Mouse (Mus musculus) limb, embryonic 12.5 days (tissue): ENCODE measurements at regions not wholly inside any gene's neighbourhood (a gene's known extent, or its start where the extent isn't known, plus 50 kb on each side); places are given as distances from the start of the nearest gene placed in this dataset.
"Not testable (repeated sequence)": the region's sequence is repeated elsewhere in the genome, so short reads cannot be mapped to it uniquely, and the experiment has no call there.

ENCODE experiments used
- ATAC-seq: fragments of 200-750 bp; cut with Nextera tagmentation; 2 replicates; pipeline ENCODE4 v1.8.0; 2017; ENCODE audit warnings: low read depth, moderate TSS enrichment; ENCODE audit not compliant: insufficient number of reproducible peaks, insufficient read depth, low FRiP score, low TSS enrichment
- H3K27ac ChIP-seq: fragments of 300-500 bp; sonication (generic); 2 replicates; pipeline ENCODE4 v1.5.1; 2016; ENCODE audit warnings: mild to moderate bottlenecking, moderate library complexity
- H3K27me3 ChIP-seq: fragments of 300-500 bp; sonication (generic); 2 replicates; pipeline ENCODE4 v1.6.1; 2016; ENCODE audit warnings: mild to moderate bottlenecking, moderate library complexity
- H3K36me3 ChIP-seq: fragments of 300-500 bp; sonication (generic); 2 replicates; pipeline ENCODE4 v1.6.1; 2016; ENCODE audit warnings: mild to moderate bottlenecking, moderate library complexity
- H3K4me1 ChIP-seq: fragments of 300-500 bp; sonication (generic); replicated peaks from 2 replicates; pipeline ENCODE4 v1.6.1; 2016
- H3K4me2 ChIP-seq: fragments of 300-500 bp; sonication (generic); 2 replicates; pipeline ENCODE4 v1.6.1; 2016; ENCODE audit warnings: mild to moderate bottlenecking, moderate library complexity
- H3K4me3 ChIP-seq: fragments of 300-500 bp; sonication (generic); replicated peaks from 2 replicates; pipeline ENCODE4 v1.5.1; 2016; ENCODE audit warnings: mild to moderate bottlenecking
- H3K9ac ChIP-seq: fragments of 300-500 bp; sonication (generic); replicated peaks from 2 replicates; pipeline ENCODE4 v1.6.1; 2016; ENCODE audit warnings: mild to moderate bottlenecking, moderate library complexity
- H3K9me3 ChIP-seq: fragments of 300-500 bp; sonication (generic); 2 replicates; pipeline ENCODE4 v1.6.1; 2016; ENCODE audit warnings: mild to moderate bottlenecking, moderate library complexity
- WGBS: fragments of 180-500 bp; shearing (Covaris S2); methylation state at CpG from one replicate; pipeline ENCODE4 v1.1.7; 2016; 5-methylcytosine and 5-hydroxymethylcytosine counted together

DNA sequence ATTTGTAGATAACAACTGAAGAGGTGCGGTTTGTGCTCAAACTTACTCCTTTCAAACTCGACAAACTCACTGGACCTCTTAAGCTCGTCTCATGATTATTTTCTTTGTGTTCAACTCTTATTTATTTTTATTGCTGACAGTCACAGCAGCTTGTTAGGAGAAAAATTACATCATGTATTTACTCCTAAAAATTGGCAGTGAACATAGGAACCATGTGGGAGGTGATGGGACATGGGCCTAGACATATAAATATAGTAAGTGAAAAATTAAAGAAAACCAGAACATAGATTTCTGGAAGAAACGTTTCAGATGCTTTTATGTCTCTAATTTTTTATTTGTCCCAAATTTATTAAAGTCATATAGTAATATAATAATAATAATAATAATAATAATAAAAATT, 108.2 kb upstream of the Mpdz start:
- no peaks in the 10 kb centered on the region for H3K9me3 ChIP-seq
- WGBS: 81% methylated on average over 4 of the region's 4 CpGs
- no peak for ATAC-seq

DNA sequence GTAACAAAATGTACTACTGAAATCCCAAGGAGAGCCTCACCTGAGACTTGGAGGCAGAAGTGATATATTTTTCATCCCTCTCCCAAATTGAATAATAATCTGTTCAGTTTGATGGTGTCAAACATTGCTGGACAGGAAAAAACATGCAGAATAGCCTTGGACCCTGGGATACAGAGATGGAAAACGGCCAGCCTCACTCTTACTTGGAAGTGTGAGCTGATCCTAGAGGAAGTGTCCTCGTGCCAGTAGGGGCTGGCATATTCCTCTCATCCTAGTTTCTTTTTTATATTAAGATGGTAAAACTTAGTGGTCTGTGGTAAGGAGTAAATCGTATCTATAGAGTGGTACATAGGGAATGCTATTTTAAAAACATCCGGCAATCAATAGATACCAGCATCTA, 107.6 kb upstream of the Mpdz start:
- H3K36me3 ChIP-seq: no peaks in the 10 kb centered on the region
- 87% methylated on average over 4 of the region's 4 CpGs for WGBS

More for the DNA sequence above, 108.2 kb upstream of the Mpdz start:
- no peak overlapping the region for H3K4me2 ChIP-seq
- H3K4me3 ChIP-seq: no peak overlapping the region
- H3K9ac ChIP-seq: no peak overlapping the region
- no peak overlapping the region for H3K27ac ChIP-seq
- H3K27me3 ChIP-seq: no peaks in the 10 kb centered on the region
- H3K36me3 ChIP-seq: no peaks in the 10 kb centered on the region
- H3K4me1 ChIP-seq: no peaks in the 10 kb centered on the region

DNA sequence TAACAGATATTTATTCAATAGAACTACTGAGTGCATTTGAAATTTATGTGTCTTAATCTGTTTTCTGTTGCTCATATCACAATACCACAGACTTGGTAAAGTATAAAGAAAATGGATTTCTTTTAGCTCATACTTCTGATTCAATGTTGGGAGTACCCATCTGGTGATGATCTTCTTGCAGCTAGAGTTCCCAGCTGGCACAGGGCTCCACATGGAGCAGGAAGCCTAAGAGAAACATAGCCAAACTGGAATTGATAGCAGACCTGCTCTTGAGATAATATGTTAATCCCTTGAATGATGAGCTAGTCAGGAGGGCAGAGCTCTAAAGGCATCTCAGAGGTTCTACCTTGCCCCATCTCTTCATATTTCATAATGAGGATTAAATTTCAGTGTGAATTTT, 97.9 kb upstream of the Mpdz start:
- no peak overlapping the region for H3K9ac ChIP-seq
- H3K9me3 ChIP-seq: no peaks in the 10 kb centered on the region
- no peaks in the 10 kb centered on the region for H3K4me1 ChIP-seq
- no peak overlapping the region for H3K27ac ChIP-seq
- H3K27me3 ChIP-seq: no peaks in the 10 kb centered on the region
- no peak overlapping the region for H3K4me3 ChIP-seq
- no peaks in the 10 kb centered on the region for H3K36me3 ChIP-seq
- H3K4me2 ChIP-seq: no peak overlapping the region
- ATAC-seq: no peak

More for the DNA sequence above, 107.6 kb upstream of the Mpdz start:
- no peak overlapping the region for H3K27ac ChIP-seq
- H3K4me2 ChIP-seq: no peak overlapping the region
- ATAC-seq: no peak
- no peaks in the 10 kb centered on the region for H3K27me3 ChIP-seq
- H3K4me1 ChIP-seq: no peaks in the 10 kb centered on the region
- H3K9ac ChIP-seq: no peak overlapping the region
- no peaks in the 10 kb centered on the region for H3K9me3 ChIP-seq
- H3K4me3 ChIP-seq: no peak overlapping the region

DNA sequence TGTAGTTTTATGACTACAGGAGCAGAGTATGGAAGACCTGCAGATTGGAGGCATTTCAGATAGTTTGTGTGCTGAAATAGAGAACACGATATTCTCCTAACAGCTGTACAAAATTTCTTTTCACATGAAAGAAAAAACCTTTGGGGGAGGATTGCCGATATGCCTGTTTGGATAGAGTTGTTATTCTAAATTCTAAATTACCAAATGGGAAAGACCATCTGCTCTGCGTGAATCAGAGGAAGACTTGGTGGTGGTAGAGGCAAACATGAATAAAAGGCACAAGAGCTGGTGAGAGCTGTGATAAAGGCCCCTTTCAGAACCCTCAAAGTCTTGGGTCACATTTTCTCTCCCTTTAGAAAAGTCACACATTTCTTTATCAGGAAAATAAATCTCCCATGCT, 96.9 kb upstream of the Mpdz start:
- no peaks in the 10 kb centered on the region for H3K27me3 ChIP-seq
- H3K36me3 ChIP-seq: no peaks in the 10 kb centered on the region
- H3K4me1 ChIP-seq: peaks cover 4% of the 10 kb centered on the region; the same call in 1 of the 2 replicates
- 82% methylated on average over 3 of the region's 3 CpGs for WGBS
- H3K27ac ChIP-seq: no peak overlapping the region
- H3K4me3 ChIP-seq: no peak overlapping the region
- no peak overlapping the region for H3K4me2 ChIP-seq
- H3K9ac ChIP-seq: no peak overlapping the region
- no peak for ATAC-seq
- no peaks in the 10 kb centered on the region for H3K9me3 ChIP-seq

DNA sequence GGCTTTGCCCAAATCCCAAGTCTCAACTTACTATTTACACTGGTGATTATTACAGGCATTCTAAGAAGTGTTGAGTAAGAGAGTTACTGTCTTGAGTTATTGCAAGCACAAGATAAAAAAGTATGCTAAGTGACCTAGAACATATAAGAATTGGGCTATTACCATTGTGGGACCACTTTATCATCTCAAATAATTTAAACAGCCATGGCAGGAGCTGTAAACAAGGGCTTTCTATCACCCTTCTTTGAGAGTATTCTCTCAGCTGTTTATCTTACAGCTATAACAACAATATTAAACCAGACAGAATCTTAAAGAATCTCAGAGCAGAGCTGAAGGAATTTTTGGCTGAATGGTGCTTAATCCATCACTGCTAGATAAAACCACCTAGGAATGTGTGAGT, 94.2 kb upstream of the Mpdz start:
- H3K4me1 ChIP-seq: peaks cover 4% of the 10 kb centered on the region; the same call in 1 of the 2 replicates
- H3K27ac ChIP-seq: no peak overlapping the region
- no peak overlapping the region for H3K9ac ChIP-seq
- no peaks in the 10 kb centered on the region for H3K36me3 ChIP-seq
- ATAC-seq: no peak
- H3K27me3 ChIP-seq: no peaks in the 10 kb centered on the region
- no peak overlapping the region for H3K4me3 ChIP-seq
- H3K9me3 ChIP-seq: no peaks in the 10 kb centered on the region
- H3K4me2 ChIP-seq: no peak overlapping the region

DNA sequence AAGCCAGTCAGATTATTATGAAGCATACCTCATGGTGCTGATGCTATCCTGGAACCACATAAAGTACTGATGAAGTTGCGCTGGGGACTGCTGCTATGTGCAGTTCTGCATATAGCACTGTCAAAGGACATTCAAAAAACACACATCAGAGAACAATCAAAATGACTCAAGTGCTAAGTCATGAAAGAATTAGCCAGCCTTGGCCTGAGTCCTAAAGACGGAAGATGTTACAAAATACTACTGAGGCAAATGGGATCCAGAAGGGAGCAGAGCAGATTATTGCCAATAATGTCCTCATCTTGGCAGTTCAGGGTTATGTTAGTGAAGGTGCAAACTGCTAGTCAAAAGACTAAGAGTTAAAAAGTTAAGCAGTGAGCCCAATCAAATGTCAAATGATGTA, 87.9 kb upstream of the Mpdz start:
- WGBS: 87% methylated on average over 2 of the region's 2 CpGs
- no peaks in the 10 kb centered on the region for H3K36me3 ChIP-seq
- ATAC-seq: no peak
- H3K9ac ChIP-seq: no peak overlapping the region
- H3K9me3 ChIP-seq: no peaks in the 10 kb centered on the region
- no peaks in the 10 kb centered on the region for H3K27me3 ChIP-seq
- no peak overlapping the region for H3K27ac ChIP-seq
- peaks cover 4% of the 10 kb centered on the region; the same call in 1 of the 2 replicates for H3K4me1 ChIP-seq
- H3K4me3 ChIP-seq: no peak overlapping the region
- H3K4me2 ChIP-seq: no peak overlapping the region

DNA sequence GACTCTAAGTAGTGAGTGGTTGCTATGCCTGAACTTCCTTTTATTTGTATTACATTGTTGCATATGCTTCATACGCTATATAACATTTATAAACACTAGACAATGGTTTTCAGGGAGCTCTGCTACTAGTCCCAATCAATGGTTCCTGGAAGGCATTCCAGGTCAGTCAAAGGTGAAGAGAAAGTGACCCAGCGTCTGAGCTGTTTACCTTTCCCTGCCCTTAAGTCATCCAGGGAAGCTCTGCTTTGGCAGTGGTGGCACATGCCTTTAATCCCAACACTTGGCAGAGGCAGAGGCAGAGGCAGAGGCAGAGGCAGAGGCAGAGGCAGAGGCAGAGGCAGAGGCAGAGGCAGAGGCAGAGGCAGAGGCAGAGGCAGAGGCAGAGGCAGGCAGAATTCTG, 76.5 kb upstream of the Mpdz start:
- WGBS: 74% methylated on average over 2 of the region's 2 CpGs
- H3K9me3 ChIP-seq, H3K4me3 ChIP-seq: not testable (repeated sequence)

DNA sequence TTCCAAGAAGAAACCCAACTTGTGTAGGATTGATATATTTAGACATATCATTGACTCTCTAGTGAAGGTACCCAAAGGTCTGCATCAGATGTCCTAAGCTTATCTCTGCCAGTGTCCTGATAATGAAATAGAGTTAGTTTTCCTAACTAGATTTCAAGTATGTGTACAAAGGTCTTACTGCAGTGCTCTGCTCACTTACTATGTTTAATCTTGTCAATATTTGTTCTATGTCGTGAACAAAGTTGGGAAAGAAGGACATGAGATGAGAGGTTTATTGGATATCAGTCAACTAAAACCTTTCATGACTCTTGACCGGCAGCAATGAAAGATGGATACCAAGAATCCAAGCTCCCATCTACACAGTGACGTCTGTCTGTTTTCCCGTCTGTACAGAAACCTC, 71.9 kb upstream of the Mpdz start:
- H3K27me3 ChIP-seq: no peaks in the 10 kb centered on the region
- 92% methylated on average over 4 of the region's 4 CpGs for WGBS
- H3K9ac ChIP-seq: no peak overlapping the region
- ATAC-seq: no peak
- H3K9me3 ChIP-seq: no peaks in the 10 kb centered on the region
- no peaks in the 10 kb centered on the region; the same call in 1 of the 2 replicates for H3K4me1 ChIP-seq
- H3K36me3 ChIP-seq: no peaks in the 10 kb centered on the region
- H3K4me3 ChIP-seq: no peak overlapping the region
- no peak overlapping the region for H3K27ac ChIP-seq
- no peak overlapping the region for H3K4me2 ChIP-seq

More for the DNA sequence above, 76.5 kb upstream of the Mpdz start:
- H3K4me2 ChIP-seq, H3K9ac ChIP-seq, H3K27me3 ChIP-seq, H3K4me1 ChIP-seq, H3K27ac ChIP-seq, H3K36me3 ChIP-seq, ATAC-seq: not testable (repeated sequence)

DNA sequence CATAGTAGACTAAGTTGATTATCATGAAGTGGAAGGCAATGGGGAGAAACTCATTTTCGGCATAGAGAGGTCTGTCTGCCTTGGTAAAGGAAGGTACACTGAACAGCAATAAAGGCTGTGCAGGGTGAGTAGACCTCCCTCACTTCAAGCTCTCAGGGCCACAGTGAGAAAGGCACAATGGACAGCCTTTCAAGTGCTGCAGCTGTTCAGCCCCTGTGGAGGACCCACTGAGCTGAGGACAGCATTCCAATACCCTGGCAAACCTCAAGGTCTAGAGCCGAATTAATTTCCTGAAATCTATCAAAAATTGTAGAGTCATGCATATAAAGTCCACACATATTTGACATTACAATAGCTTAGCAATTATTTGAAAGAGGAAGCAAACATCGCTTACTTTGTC, 69.8 kb upstream of the Mpdz start:
- no peaks in the 10 kb centered on the region for H3K27me3 ChIP-seq
- WGBS: 76% methylated on average over 3 of the region's 3 CpGs
- no peaks in the 10 kb centered on the region for H3K9me3 ChIP-seq
- no peak overlapping the region for H3K27ac ChIP-seq
- no peak overlapping the region for H3K4me2 ChIP-seq
- ATAC-seq: no peak
- no peaks in the 10 kb centered on the region; the same call in 1 of the 2 replicates for H3K4me1 ChIP-seq
- H3K36me3 ChIP-seq: no peaks in the 10 kb centered on the region
- H3K9ac ChIP-seq: no peak overlapping the region
- H3K4me3 ChIP-seq: no peak overlapping the region

DNA sequence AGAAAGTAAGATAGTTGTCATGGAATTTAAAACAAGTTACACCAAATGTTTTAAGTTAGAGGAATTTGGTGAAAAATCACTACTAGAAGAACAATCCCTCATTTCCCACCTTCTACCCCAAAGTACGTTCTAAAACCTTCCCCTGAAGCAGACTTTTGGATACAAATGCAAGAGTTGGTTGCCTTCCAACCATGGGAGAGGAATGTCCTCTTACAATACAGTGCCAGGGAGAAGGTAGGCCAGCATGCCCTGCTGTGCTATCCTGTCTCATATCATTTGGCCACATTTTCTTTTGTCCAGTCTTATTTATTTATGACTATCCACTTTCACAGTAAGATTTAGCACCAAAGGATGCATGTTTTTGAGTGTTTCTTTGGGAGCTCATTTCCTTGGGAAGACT, 66.2 kb upstream of the Mpdz start:
- 87% methylated on average over 1 of the region's 1 CpGs for WGBS
- peaks cover 10% of the 10 kb centered on the region; the same call in 1 of the 2 replicates for H3K4me1 ChIP-seq
- H3K36me3 ChIP-seq: no peaks in the 10 kb centered on the region
- no peaks in the 10 kb centered on the region for H3K27me3 ChIP-seq
- H3K4me3 ChIP-seq: no peak overlapping the region
- ATAC-seq: no peak
- H3K9me3 ChIP-seq: no peaks in the 10 kb centered on the region
- no peak overlapping the region for H3K27ac ChIP-seq
- H3K9ac ChIP-seq: no peak overlapping the region
- no peak overlapping the region for H3K4me2 ChIP-seq

DNA sequence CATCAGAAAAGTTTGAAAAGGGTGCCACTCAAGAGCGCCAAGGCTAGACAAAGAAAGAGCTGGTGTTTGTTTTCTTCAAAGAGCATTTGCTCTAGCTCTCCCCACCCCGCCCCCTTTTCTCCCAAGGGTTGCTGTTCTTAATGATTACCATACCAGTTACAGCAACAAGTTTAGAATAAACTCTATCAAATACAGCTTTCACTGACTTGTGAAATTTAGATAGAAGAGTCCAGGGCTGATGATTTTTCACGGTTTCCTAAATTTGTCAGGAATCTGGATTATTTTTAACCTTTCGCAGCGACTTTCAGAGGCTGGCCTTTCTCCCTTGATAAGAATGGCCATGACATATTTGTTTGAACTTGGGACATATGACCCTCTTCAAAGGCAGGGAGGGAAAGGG, 64.2 kb upstream of the Mpdz start:
- WGBS: 89% methylated on average over 5 of the region's 5 CpGs
- H3K9me3 ChIP-seq: no peaks in the 10 kb centered on the region
- no peaks in the 10 kb centered on the region for H3K27me3 ChIP-seq
- no peak overlapping the region for H3K4me3 ChIP-seq
- no peak overlapping the region for H3K27ac ChIP-seq
- no peaks in the 10 kb centered on the region for H3K36me3 ChIP-seq
- no peak for ATAC-seq
- H3K9ac ChIP-seq: no peak overlapping the region
- H3K4me2 ChIP-seq: no peak overlapping the region
- peaks cover 11% of the 10 kb centered on the region; the same call in 1 of the 2 replicates for H3K4me1 ChIP-seq

DNA sequence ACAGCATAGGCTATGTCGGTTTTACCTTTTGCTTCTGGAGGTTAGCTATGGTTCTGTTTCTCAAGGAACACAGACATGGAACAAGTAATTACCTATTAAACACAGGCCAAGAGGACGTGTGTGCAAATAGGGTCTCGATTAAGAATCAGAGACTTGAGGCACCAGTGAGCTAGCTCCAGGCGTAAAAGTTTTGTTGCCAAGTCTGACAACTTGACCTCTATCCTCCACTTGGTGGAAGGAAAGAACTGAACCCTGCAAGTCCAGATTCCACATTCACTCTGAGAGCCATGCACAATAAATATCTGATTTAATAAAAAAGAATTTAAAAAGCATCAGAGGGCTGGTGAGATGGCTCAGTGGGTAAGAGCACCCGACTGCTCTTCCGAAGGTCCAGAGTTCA, 63.7 kb upstream of the Mpdz start:
- H3K9me3 ChIP-seq: no peaks in the 10 kb centered on the region
- H3K4me1 ChIP-seq: peaks cover 11% of the 10 kb centered on the region; the same call in 1 of the 2 replicates
- H3K27ac ChIP-seq: no peak overlapping the region

More for the DNA sequence above, 63.7 kb upstream of the Mpdz start:
- no peak for ATAC-seq
- H3K4me3 ChIP-seq: no peak overlapping the region
- 90% methylated on average over 6 of the region's 6 CpGs for WGBS
- H3K9ac ChIP-seq: no peak overlapping the region
- no peak overlapping the region for H3K4me2 ChIP-seq
- H3K27me3 ChIP-seq: no peaks in the 10 kb centered on the region
- no peaks in the 10 kb centered on the region for H3K36me3 ChIP-seq
